21 mouse cellular contexts compared by ENCODE assay signal in the genomic region with DNA sequence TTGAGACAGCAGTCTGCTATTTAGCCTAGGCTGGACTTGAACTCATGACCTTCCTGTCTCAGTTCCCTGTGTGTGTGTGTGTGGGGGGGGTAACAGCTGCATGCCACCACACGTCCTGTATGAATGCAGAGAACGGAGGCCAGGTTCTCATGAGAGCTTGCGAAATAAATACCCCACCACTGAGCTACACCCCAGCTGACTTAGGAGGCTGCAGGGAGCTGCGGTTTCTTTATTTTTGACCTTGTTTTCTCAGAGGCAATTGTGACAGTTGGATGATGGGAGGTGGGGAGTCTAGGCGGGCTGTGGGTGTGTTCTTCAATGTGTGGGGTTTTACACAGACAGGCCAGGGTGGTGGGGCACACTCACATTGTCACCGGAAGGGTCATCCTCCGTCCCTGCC. TPM values are rescaled to one million over a fixed set of nuclear protein-coding genes. Genes with fewer than 3 reads are reported as not detected.
DNase-seq lines count a peak whose midpoint lies in the region; ATAC-seq and TF ChIP-seq lines count a peak whose summit lies in the region.
"Had no signal": no experiment of that assay in that cellular context is flagged by ENCODE, and none has a peak within 500 bp of the region (broad histone marks: within the 10 kb centered on the region; RNA-seq: fewer than 3 reads in every experiment).

No protein-coding gene starts in this region.

- H3K9ac ChIP-seq in midbrain, embryonic 11.5 days (ENCODE audit: low read length), result no peak overlapping the region
- H3K9ac ChIP-seq: hindbrain, embryonic 15.5 days; lung, embryonic 14.5 days had no signal

- 53% methylated on average over 7 of the region's 7 CpGs for WGBS in small intestine, adult 2 months
- WGBS in midbrain, embryonic 11.5 days, result 79% methylated on average over 7 of the region's 7 CpGs

- peak; percentile 3 for DNase-seq in lung, postnatal 36 days
- DNase-seq in lung, postnatal 14 days, result no peak
- no peak for DNase-seq in midbrain, embryonic 11.5 days (ENCODE audit: low spot score, missing footprints)
- no peak for DNase-seq in heart, adult 8-10 months (ENCODE audit: low spot score)
- no peak for DNase-seq in cerebellum, adult 8-10 months
- no peak for DNase-seq in urinary bladder, postnatal 25 days (ENCODE audit: low spot score)
- DNase-seq: adrenal gland, adult 2 months; B cell, adult 2 months; heart, postnatal 10 days; kidney, adult 8-10 months; lung, embryonic 14.5 days had no signal

- no peaks in the 10 kb centered on the region for H3K27me3 ChIP-seq in small intestine, adult 2 months (ENCODE audit: control insufficient read depth, insufficient read depth, low read length)
- peaks cover 2% of the 10 kb centered on the region; the same call in 1 of the 2 replicates for H3K27me3 ChIP-seq in midbrain, embryonic 11.5 days (ENCODE audit: control insufficient read depth, insufficient read depth, low read length)
- H3K27me3 ChIP-seq: hindbrain, embryonic 15.5 days had no signal

- TF ChIP-seq CTCF in small intestine, adult 2 months (IDR thresholded peaks at IDR 0.05; ENCODE audit: extremely low read depth, insufficient read length, insufficient replicate concordance, low read depth, low read length), result no peak

- H3K36me3 ChIP-seq in small intestine, adult 2 months (ENCODE audit: control insufficient read depth, insufficient read depth, low read length), result no peaks in the 10 kb centered on the region
- H3K36me3 ChIP-seq in midbrain, embryonic 11.5 days (ENCODE audit: control insufficient read depth, insufficient read depth, low read length), result no peaks in the 10 kb centered on the region
- H3K36me3 ChIP-seq: embryonic facial prominence, embryonic 10.5 days; forebrain, embryonic 10.5 days had no signal

- H3K4me2 ChIP-seq in midbrain, embryonic 11.5 days, result no peak overlapping the region
- H3K4me2 ChIP-seq: hindbrain, embryonic 15.5 days; lung, embryonic 14.5 days had no signal

- H3K4me3 ChIP-seq in small intestine, adult 2 months (ENCODE audit: low read depth, low read length), result no peak overlapping the region
- H3K4me3 ChIP-seq in midbrain, embryonic 11.5 days (ENCODE audit: low read depth, low read length), result no peak overlapping the region
- H3K4me3 ChIP-seq: embryonic facial prominence, embryonic 10.5 days; forebrain, embryonic 10.5 days; hindbrain, embryonic 15.5 days; midbrain, embryonic 10.5 days had no signal

- no peaks in the 10 kb centered on the region for H3K4me1 ChIP-seq in small intestine, adult 2 months (ENCODE audit: control insufficient read depth, insufficient read depth, insufficient read length, low read length)
- peaks cover 5% of the 10 kb centered on the region for H3K4me1 ChIP-seq in midbrain, embryonic 11.5 days (ENCODE audit: control insufficient read depth, insufficient read depth, low read length)

- no peaks in the 10 kb centered on the region for H3K9me3 ChIP-seq in midbrain, embryonic 11.5 days (ENCODE audit: control insufficient read depth, low read length)
- H3K9me3 ChIP-seq: embryonic facial prominence, embryonic 10.5 days; forebrain, embryonic 10.5 days; hindbrain, embryonic 15.5 days; midbrain, embryonic 10.5 days had no signal

- TF ChIP-seq POLR2A in small intestine, adult 2 months (IDR thresholded peaks at IDR 0.05; ENCODE audit: low read depth, low read length), result no peak

- 0 out of 2 replicates have a peak overlapping the region, but pooled peaks have one; percentile 11 for H3K27ac ChIP-seq in small intestine, adult 2 months (ENCODE audit: insufficient read depth, low read depth, low read length)
- H3K27ac ChIP-seq in midbrain, embryonic 11.5 days (ENCODE audit: low read depth, low read length), result no peak overlapping the region
- H3K27ac ChIP-seq: embryonic facial prominence, embryonic 10.5 days; forebrain, embryonic 10.5 days; hindbrain, embryonic 15.5 days; midbrain, embryonic 10.5 days had no signal

- ATAC-seq in hematopoietic stem cell, adult 5-6 weeks (replicated peaks in 1 of 2; ENCODE audit: insufficient read depth in 1 of 2, low FRiP score in 2 of 2, low TSS enrichment in 1 of 2, low read depth in 1 of 2, poor library complexity in 2 of 2, severe bottlenecking in 2 of 2), result peak; percentile 40 to 48; a peak in 3 of 4 replicates
- ATAC-seq in midbrain, embryonic 11.5 days (ENCODE audit: low FRiP score), result no peak

RNA-seq across cellular contexts. Expression of a gene that starts 5.5 kb away (rescaled TPM):
- total RNA-seq in hematopoietic stem cell, adult 5-6 weeks (2017), result 7.7 and 9.9 TPM in 2 replicates
- polyA plus RNA-seq in small intestine, adult 2 months (2012; rRNA removed), result 2.9 and 3.1 TPM in 2 replicates
- 34.4 and 36.0 TPM in 2 replicates for polyA plus RNA-seq in midbrain, embryonic 11.5 days (2014; fragmentation: Nextera tagmentation; extraction: Ambion mirVana)
- total RNA-seq in heart, adult 8-10 months (2022), result 1 to 10 TPM in 2 of 4 experiments, under 1 TPM in 2; 0.60 to 3.3 (median 1.3) TPM

RNA-seq across cellular contexts. Expression of a gene that starts 27.7 kb away (rescaled TPM):
- 77.1 and 120 TPM in 2 replicates for total RNA-seq in hematopoietic stem cell, adult 5-6 weeks (2017)
- 262 and 282 TPM in 2 replicates for polyA plus RNA-seq in small intestine, adult 2 months (2012; rRNA removed)
- polyA plus RNA-seq in midbrain, embryonic 11.5 days (2014; fragmentation: Nextera tagmentation; extraction: Ambion mirVana), result 108 and 110 TPM in 2 replicates
- 100 to 1,000 TPM; 297 to 375 (median 324) TPM for total RNA-seq in heart, adult 8-10 months (2022)

RNA-seq across cellular contexts. Expression of a gene that starts 55.9 kb away (rescaled TPM):
- not detected in 2 replicates for total RNA-seq in hematopoietic stem cell, adult 5-6 weeks (2017)
- not detected in 2 replicates for polyA plus RNA-seq in small intestine, adult 2 months (2012; rRNA removed)
- 2.0 and 2.2 TPM in 2 replicates for polyA plus RNA-seq in midbrain, embryonic 11.5 days (2014; fragmentation: Nextera tagmentation; extraction: Ambion mirVana)
- total RNA-seq in heart, adult 8-10 months (2022), result not detected
- total RNA-seq: adrenal gland, adult 2 months; gastrocnemius, postnatal 4 days; heart, postnatal 10 days; liver, adult 2 months had no signal
- polyA plus RNA-seq: adrenal gland, adult 2 months; forebrain, embryonic 10.5 days; large intestine, adult 2 months; liver, adult 2 months; lung, embryonic 14.5 days; stomach, embryonic 16.5 days had no signal
